Mouse (Mus musculus) megakaryocyte, embryonic 14.5 days (primary cell): Measurements from ENCODE around the gene Ntn3.

Experiments
- FLI1 ChIP-seq: IDR thresholded peaks from 2 replicates; pipeline ENCODE4 v1.6.1; 2012; ENCODE audit warnings: low read length, inconsistent platforms, mixed read lengths
- GATA1 ChIP-seq: IDR thresholded peaks from 3 replicates; pipeline ENCODE4 v1.6.1; 2012; ENCODE audit warnings: mixed read lengths, low read length, inconsistent platforms, borderline replicate concordance

DNA sequence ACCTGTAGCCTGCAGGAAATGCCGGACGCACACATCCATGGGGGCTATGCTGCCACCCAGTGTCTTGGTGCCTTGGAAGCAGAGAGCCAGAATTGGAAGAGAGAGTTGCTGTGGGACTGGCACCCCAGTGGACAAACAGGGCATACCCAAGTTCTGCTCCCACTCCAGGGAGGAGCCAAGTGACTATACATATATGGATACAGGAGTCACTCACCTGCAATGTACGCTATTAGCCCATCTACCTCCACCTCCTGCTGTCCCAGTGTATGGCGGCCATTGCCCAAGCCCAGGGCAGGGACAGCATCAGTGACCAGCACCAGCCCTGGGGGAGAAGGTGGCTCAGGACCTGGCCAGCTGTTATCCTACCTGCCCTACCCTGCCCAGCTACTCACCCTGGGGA is 51.8 kb downstream of the Ntn3 start:
- no peak for TF ChIP-seq GATA1
- TF ChIP-seq FLI1: no peak
